Mouse (Mus musculus): ENCODE measurements around the gene Psen2.

DNA sequence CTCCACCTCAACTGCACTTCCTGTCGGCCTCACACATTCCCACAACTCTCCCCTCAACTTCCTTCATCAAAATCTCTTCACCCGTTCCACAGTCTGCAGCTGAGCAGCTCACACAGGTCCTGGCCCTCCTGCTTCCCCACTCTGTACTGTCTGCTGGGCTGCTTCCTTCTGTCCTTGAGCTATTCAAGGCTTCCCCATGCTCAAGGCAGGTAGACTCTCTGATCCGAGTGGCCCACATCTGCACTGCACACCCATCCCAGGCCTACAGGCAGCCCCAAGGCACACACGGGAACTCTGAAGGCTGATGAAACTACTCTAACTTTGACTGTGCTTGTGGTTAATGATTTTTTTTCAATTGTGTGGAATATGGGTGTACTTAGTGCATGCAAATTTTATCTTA lies 70.4 kb downstream of the Psen2 start:
- TF ChIP-seq CTCF (conservative IDR thresholded peaks at IDR 0.05 in 1 of 2, IDR thresholded peaks at IDR 0.05 in 1 of 2; ENCODE audit: low read depth in 2 of 2, low read length in 2 of 2) (no peak), USF2 (conservative IDR thresholded peaks at IDR 0.05; ENCODE audit: low read depth, low read length) (no peak), HCFC1 (IDR thresholded peaks at IDR 0.05; ENCODE audit: low read depth, low read length) (no peak), ZNF384 (IDR thresholded peaks at IDR 0.05; ENCODE audit: low read depth, low read length) (peak; percentile 48), EP300 (IDR thresholded peaks at IDR 0.05; ENCODE audit: low read length) (0 out of 2 replicates have a peak, but pooled peaks have one; percentile 4), USF1 (IDR thresholded peaks at IDR 0.05; ENCODE audit: low read depth, low read length) (no peak), POLR2A (IDR thresholded peaks at IDR 0.05; ENCODE audit: low read depth, low read length) (no peak; the same call in 1 of the 2 replicates), ZKSCAN1 (IDR thresholded peaks at IDR 0.05; ENCODE audit: borderline replicate concordance, low read depth, low read length) (no peak), NRF1 (IDR thresholded peaks at IDR 0.05; ENCODE audit: low read depth, low read length) (no peak), TCF12 (IDR thresholded peaks at IDR 0.05; ENCODE audit: low read depth, low read length) (peak; percentile 15; the same call in 1 of the 2 replicates), SMC3 (IDR thresholded peaks at IDR 0.05; ENCODE audit: low read depth, low read length) (no peak), MAX (IDR thresholded peaks at IDR 0.05; ENCODE audit: low read length) (no peak), JUN (IDR thresholded peaks at IDR 0.05; ENCODE audit: insufficient read depth, low read depth, low read length) (no peak), MXI1 (IDR thresholded peaks at IDR 0.05; ENCODE audit: low read depth, low read length) (no peak)

Measured in CH12.LX (cell line).